Mouse (Mus musculus) limb, embryonic 13.5 days (tissue): ENCODE measurements around the gene Cyp8b1. TPM values are rescaled to one million over a fixed set of nuclear protein-coding genes. Genes with fewer than 3 reads are reported as not detected.

ENCODE experiments used
- ATAC-seq: fragments of 200-750 bp; cut with Nextera tagmentation; 2 replicates; pipeline ENCODE4 v1.8.0; 2017; ENCODE audit warnings: low read depth, moderate number of reproducible peaks, moderate TSS enrichment; ENCODE audit not compliant: low FRiP score
- H3K27ac ChIP-seq: fragments of 300-500 bp; sonication (generic); 2 replicates; pipeline ENCODE4 v1.5.1; 2015; ENCODE audit warnings: inconsistent platforms, mild to moderate bottlenecking, moderate library complexity
- H3K27me3 ChIP-seq: fragments of 300-500 bp; sonication (generic); 2 replicates; pipeline ENCODE4 v1.6.1; 2015; ENCODE audit warnings: mild to moderate bottlenecking, inconsistent platforms
- H3K36me3 ChIP-seq: fragments of 300-500 bp; sonication (generic); 2 replicates; pipeline ENCODE4 v1.6.1; 2015; ENCODE audit warnings: inconsistent platforms, mild to moderate bottlenecking, moderate library complexity
- H3K4me1 ChIP-seq: fragments of 300-500 bp; sonication (generic); 2 replicates; pipeline ENCODE4 v1.6.1; 2015; ENCODE audit warnings: inconsistent platforms
- H3K4me2 ChIP-seq: fragments of 300-500 bp; sonication (generic); replicated peaks from 2 replicates; pipeline ENCODE4 v1.6.1; 2015; ENCODE audit warnings: inconsistent platforms, mild to moderate bottlenecking, moderate library complexity
- H3K4me3 ChIP-seq: fragments of 300-500 bp; sonication (generic); 2 replicates; pipeline ENCODE4 v1.5.1; 2015; ENCODE audit warnings: moderate library complexity, mild to moderate bottlenecking, inconsistent platforms
- H3K9ac ChIP-seq: fragments of 300-500 bp; sonication (generic); 2 replicates; pipeline ENCODE4 v1.6.1; 2015; ENCODE audit warnings: mild to moderate bottlenecking, inconsistent platforms
- H3K9me3 ChIP-seq: fragments of 300-500 bp; sonication (generic); 2 replicates; pipeline ENCODE4 v1.6.1; 2016; ENCODE audit warnings: inconsistent platforms
- WGBS: fragments of 180-500 bp; shearing (Covaris S2); methylation state at CpG from one replicate; pipeline ENCODE4 v1.1.7; 2015; 5-methylcytosine and 5-hydroxymethylcytosine counted together
- polyA plus RNA-seq: library from polyadenylated mRNA; unstranded; fragments of >200 nt; fragmentation: Nextera tagmentation; extraction: Ambion mirVana; gene quantifications from 2 replicates; pipeline ENCODE4 v1.2.1, GENCODE M21; 2015

The Cyp8b1 gene
- polyA plus RNA-seq, 1 experiment from 2014 or later, result not detected

GRCm38 (mm10) chr9:121936952-121937351 is 20.8 kb upstream of the Cyp8b1 start:
- Histone ChIP-seq H3K36me3 (no peaks in the 10 kb centered on the region), H3K27ac (no peak overlapping the region), H3K9ac (no peak overlapping the region), H3K4me1 (no peaks in the 10 kb centered on the region), H3K9me3 (no peaks in the 10 kb centered on the region), H3K27me3 (no peaks in the 10 kb centered on the region), H3K4me3 (no peak overlapping the region), H3K4me2 (peak overlapping the region; percentile 57)
- ATAC-seq, result no peak; the same call in 1 of the 2 replicates
- 73% methylated on average over 1 of the region's 1 CpGs for WGBS

- WGBS, result 77% methylated on average over 4 of the region's 4 CpGs
- H3K4me3 ChIP-seq, result no peak overlapping the region
- H3K27me3 ChIP-seq, result no peaks in the 10 kb centered on the region
- no peak for ATAC-seq
- H3K4me1 ChIP-seq, result no peaks in the 10 kb centered on the region
- H3K9me3 ChIP-seq, result no peaks in the 10 kb centered on the region
- H3K4me2 ChIP-seq, result no peak overlapping the region
- no peak overlapping the region for H3K9ac ChIP-seq
- H3K27ac ChIP-seq, result no peak overlapping the region
- no peaks in the 10 kb centered on the region for H3K36me3 ChIP-seq
Measured at GRCm38 (mm10) chr9:121934856-121935255, 18.8 kb upstream of the Cyp8b1 start.

GRCm38 (mm10) chr9:121928498-121928897 is 12.4 kb upstream of the Cyp8b1 start:
- H3K36me3 ChIP-seq, result no peaks in the 10 kb centered on the region
- 29% methylated on average over 2 of the region's 2 CpGs for WGBS
- ATAC-seq, result no peak

GRCm38 (mm10) chr9:121927721-121928120 is 11.6 kb upstream of the Cyp8b1 start:
- 79% methylated on average over 7 of the region's 7 CpGs for WGBS
- H3K36me3 ChIP-seq, result no peaks in the 10 kb centered on the region
- H3K27me3 ChIP-seq, result 0 out of 2 replicates have a peak, but pooled peaks cover 5% of the 10 kb centered on the region
- no peak overlapping the region for H3K4me3 ChIP-seq
- no peak overlapping the region for H3K27ac ChIP-seq
- H3K4me2 ChIP-seq, result no peak overlapping the region
- no peak overlapping the region for H3K9ac ChIP-seq
- no peaks in the 10 kb centered on the region for H3K9me3 ChIP-seq
- H3K4me1 ChIP-seq, result peaks cover 12% of the 10 kb centered on the region
- no peak for ATAC-seq

More at GRCm38 (mm10) chr9:121928498-121928897, 12.4 kb upstream of the Cyp8b1 start:
- Histone ChIP-seq H3K4me3 (no peak overlapping the region), H3K9ac (no peak overlapping the region), H3K4me2 (no peak overlapping the region), H3K27me3 (0 out of 2 replicates have a peak, but pooled peaks cover 5% of the 10 kb centered on the region), H3K27ac (no peak overlapping the region), H3K9me3 (no peaks in the 10 kb centered on the region), H3K4me1 (peaks cover 12% of the 10 kb centered on the region)

- Histone ChIP-seq H3K27me3 (0 out of 2 replicates have a peak, but pooled peaks cover 5% of the 10 kb centered on the region), H3K9ac (no peak overlapping the region), H3K27ac (no peak overlapping the region), H3K4me1 (peaks cover 12% of the 10 kb centered on the region), H3K9me3 (no peaks in the 10 kb centered on the region), H3K4me3 (no peak overlapping the region), H3K4me2 (no peak overlapping the region), H3K36me3 (no peaks in the 10 kb centered on the region)
- 48% methylated on average over 11 of the region's 11 CpGs for WGBS
- ATAC-seq, result no peak
Measured at GRCm38 (mm10) chr9:121926634-121927405, 10.7 kb upstream of the Cyp8b1 start.

GRCm38 (mm10) chr9:121925959-121926358 is 9.9 kb upstream of the Cyp8b1 start:
- H3K4me1 ChIP-seq, result peaks cover 12% of the 10 kb centered on the region
- H3K9ac ChIP-seq, result no peak overlapping the region
- 45% methylated on average over 8 of the region's 8 CpGs for WGBS
- ATAC-seq, result no peak
- 0 out of 2 replicates have a peak, but pooled peaks cover 5% of the 10 kb centered on the region for H3K27me3 ChIP-seq
- no peak overlapping the region for H3K4me3 ChIP-seq
- no peak overlapping the region for H3K4me2 ChIP-seq
- no peaks in the 10 kb centered on the region for H3K9me3 ChIP-seq
- no peak overlapping the region for H3K27ac ChIP-seq
- no peaks in the 10 kb centered on the region for H3K36me3 ChIP-seq

GRCm38 (mm10) chr9:121924901-121925560 is 8.9 kb upstream of the Cyp8b1 start:
- no peak overlapping the region for H3K27ac ChIP-seq
- 91% methylated on average over 9 of the region's 9 CpGs for WGBS
- H3K4me2 ChIP-seq, result no peak overlapping the region
- peaks cover 12% of the 10 kb centered on the region for H3K4me1 ChIP-seq
- H3K4me3 ChIP-seq, result no peak overlapping the region
- H3K27me3 ChIP-seq, result 0 out of 2 replicates have a peak, but pooled peaks cover 5% of the 10 kb centered on the region
- H3K9me3 ChIP-seq, result no peaks in the 10 kb centered on the region
- H3K9ac ChIP-seq, result no peak overlapping the region
- H3K36me3 ChIP-seq, result no peaks in the 10 kb centered on the region
- ATAC-seq, result no peak

- 92% methylated on average over 5 of the region's 5 CpGs for WGBS
- no peak for ATAC-seq
- Histone ChIP-seq H3K4me3 (no peak overlapping the region), H3K36me3 (no peaks in the 10 kb centered on the region), H3K27ac (no peak overlapping the region), H3K4me2 (no peak overlapping the region), H3K9me3 (no peaks in the 10 kb centered on the region), H3K27me3 (0 out of 2 replicates have a peak, but pooled peaks cover 5% of the 10 kb centered on the region), H3K4me1 (peaks cover 12% of the 10 kb centered on the region), H3K9ac (no peak overlapping the region)
Measured at GRCm38 (mm10) chr9:121923906-121924305, 7.8 kb upstream of the Cyp8b1 start.

- Histone ChIP-seq H3K27me3 (0 out of 2 replicates have a peak, but pooled peaks cover 5% of the 10 kb centered on the region), H3K9me3 (no peaks in the 10 kb centered on the region), H3K4me1 (peaks cover 12% of the 10 kb centered on the region), H3K4me3 (no peak overlapping the region), H3K27ac (no peak overlapping the region), H3K36me3 (no peaks in the 10 kb centered on the region), H3K4me2 (no peak overlapping the region), H3K9ac (no peak overlapping the region)
- ATAC-seq, result no peak
- WGBS, result 86% methylated on average over 8 of the region's 8 CpGs
Measured at GRCm38 (mm10) chr9:121923443-121923842, 7.3 kb upstream of the Cyp8b1 start.

- H3K4me3 ChIP-seq, result no peak overlapping the region
- H3K4me1 ChIP-seq, result no peaks in the 10 kb centered on the region
- no peaks in the 10 kb centered on the region for H3K36me3 ChIP-seq
- H3K27me3 ChIP-seq, result no peaks in the 10 kb centered on the region
- 78% methylated on average over 10 of the region's 10 CpGs for WGBS
- no peak for ATAC-seq
- H3K9me3 ChIP-seq, result no peaks in the 10 kb centered on the region
- H3K27ac ChIP-seq, result no peak overlapping the region
- no peak overlapping the region for H3K9ac ChIP-seq
- no peak overlapping the region for H3K4me2 ChIP-seq
Measured at GRCm38 (mm10) chr9:121919027-121919501, 3.0 kb upstream of the Cyp8b1 start.

- H3K27me3 ChIP-seq, result no peaks in the 10 kb centered on the region
Measured at GRCm38 (mm10) chr9:121915056-121915455, 1.0 kb downstream of the Cyp8b1 start.

GRCm38 (mm10) chr9:121914226-121914757 is 1.8 kb downstream of the Cyp8b1 start:
- no peak overlapping the region for H3K9ac ChIP-seq
- no peak overlapping the region for H3K4me2 ChIP-seq
- no peaks in the 10 kb centered on the region for H3K27me3 ChIP-seq
- 82% methylated on average over 8 of the region's 8 CpGs for WGBS
- H3K36me3 ChIP-seq, result no peaks in the 10 kb centered on the region
- H3K4me3 ChIP-seq, result no peak overlapping the region
- no peaks in the 10 kb centered on the region for H3K9me3 ChIP-seq
- no peak for ATAC-seq
- H3K4me1 ChIP-seq, result no peaks in the 10 kb centered on the region
- H3K27ac ChIP-seq, result no peak overlapping the region

More at GRCm38 (mm10) chr9:121915056-121915455, 1.0 kb downstream of the Cyp8b1 start:
- H3K9ac ChIP-seq, result no peak overlapping the region
- H3K9me3 ChIP-seq, result no peaks in the 10 kb centered on the region
- ATAC-seq, result no peak
- no peak overlapping the region for H3K27ac ChIP-seq
- no peaks in the 10 kb centered on the region for H3K36me3 ChIP-seq
- H3K4me3 ChIP-seq, result no peak overlapping the region
- H3K4me2 ChIP-seq, result no peak overlapping the region
- no peaks in the 10 kb centered on the region for H3K4me1 ChIP-seq
- 90% methylated on average over 10 of the region's 10 CpGs for WGBS
